Mouse (Mus musculus): ENCODE data around the gene Prrg2. TPM values are rescaled to one million over a fixed set of nuclear protein-coding genes. Genes with fewer than 3 reads are reported as not detected.

The Prrg2 gene
- total and polyA plus RNA-seq, 3 experiments: 5.5 to 23.6 (median 6.2) TPM

DNA sequence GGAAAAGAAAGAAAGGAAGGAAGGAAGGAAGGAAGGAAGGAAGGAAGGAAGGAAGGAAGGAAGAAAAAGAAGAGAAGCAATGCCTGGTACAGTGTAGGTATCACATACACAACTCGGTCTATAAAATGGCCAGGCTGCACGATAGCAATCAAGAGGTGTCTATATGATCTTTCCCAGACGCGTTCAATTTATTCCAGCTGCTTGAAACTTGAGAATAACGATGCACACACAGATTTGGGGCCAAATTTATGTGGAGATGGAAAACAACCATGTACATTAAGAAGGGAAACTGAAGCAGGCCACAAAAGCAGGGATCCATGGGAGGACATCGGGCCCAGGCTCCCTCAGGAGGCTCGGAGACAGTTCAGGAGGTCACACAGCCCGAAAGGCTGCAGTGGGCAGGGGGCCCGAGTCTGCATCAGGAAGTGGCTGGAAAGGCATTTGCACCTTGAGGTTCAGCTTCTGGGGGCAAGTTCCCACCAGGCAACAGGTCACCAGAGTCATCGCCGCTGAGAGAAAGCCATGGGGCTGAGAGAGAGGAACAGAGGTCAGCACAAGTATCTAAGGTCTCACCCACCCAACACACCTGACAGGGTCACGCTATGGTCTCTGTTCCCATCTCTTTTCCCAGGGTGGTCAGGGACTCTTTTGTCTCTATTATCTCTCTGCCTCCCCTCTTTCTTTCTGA, 30.5 kb upstream of the Prrg2 start:
- H3K36me3 ChIP-seq (ENCODE audit: control insufficient read depth, insufficient read depth, low read length): no peaks in the 10 kb centered on the region
- no peak overlapping the region for H3K4me3 ChIP-seq
- H3K27me3 ChIP-seq (ENCODE audit: control insufficient read depth, insufficient read depth, low read length): no peaks in the 10 kb centered on the region
- H3K9ac ChIP-seq (ENCODE audit: low read depth, low read length): no peak overlapping the region
- DNase-seq: no peak
- no peaks in the 10 kb centered on the region for H3K79me2 ChIP-seq (replicated peaks; ENCODE audit: control insufficient read depth, insufficient read depth, low read length)
- WGBS: 62% methylated on average over 12 of the region's 12 CpGs
- TF ChIP-seq EP300 (IDR thresholded peaks at IDR 0.05; ENCODE audit: insufficient read depth, low read depth, low read length): no peak
- TF ChIP-seq POLR2A (IDR thresholded peaks at IDR 0.05; ENCODE audit: insufficient read depth, low read depth, low read length): no peak
- TF ChIP-seq CTCF (IDR thresholded peaks at IDR 0.05): no peak
- intact Hi-C loops (cut with DNase I): no loop called here
- H3K27ac ChIP-seq: no peak overlapping the region
- 0 out of 2 replicates have a peak, but pooled peaks cover 1% of the 10 kb centered on the region for H3K4me1 ChIP-seq (ENCODE audit: control insufficient read depth, insufficient read depth, low read length)

DNA sequence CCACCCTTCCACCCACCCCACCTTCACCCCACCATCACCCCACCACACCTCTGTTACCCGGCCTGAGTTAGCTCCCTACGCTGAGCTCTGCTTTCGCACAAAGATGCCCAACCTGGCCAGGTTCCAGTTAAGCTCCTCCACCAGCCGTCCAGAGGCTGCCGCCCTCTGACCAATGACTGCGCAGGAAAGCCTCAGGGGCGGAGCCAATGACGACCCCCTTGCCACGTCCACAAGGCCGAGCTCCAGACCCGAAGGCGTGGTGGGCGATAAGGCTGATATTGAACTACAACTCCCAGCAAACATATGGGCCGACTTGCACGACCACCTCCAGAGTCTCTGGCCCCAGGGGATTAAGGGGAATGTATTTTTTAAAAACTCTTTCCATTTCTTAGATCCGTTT, 29.6 kb upstream of the Prrg2 start, which contains the start of gene Rcn3:
Rcn3 (minus strand) TSS at position 174 of the 400 bp plus-strand sequence.
- no peaks in the 10 kb centered on the region for H3K79me2 ChIP-seq (replicated peaks; ENCODE audit: control insufficient read depth, insufficient read depth, low read length)
- peak within 1 kb of the TSS; percentile 32 for H3K4me3 ChIP-seq
- peak within 1 kb of the TSS; percentile 55 for H3K27ac ChIP-seq
- peak within 1 kb of the TSS; percentile 54 for H3K9ac ChIP-seq (ENCODE audit: low read depth, low read length)
- under 1% methylated on average over 16 of the region's 16 CpGs for WGBS
- peak; percentile 85 to 87 for DNase-seq
- intact Hi-C loops (cut with DNase I): no loop called here
- 0 out of 2 replicates have a peak, but pooled peaks cover 1% of the 10 kb centered on the region for H3K4me1 ChIP-seq (ENCODE audit: control insufficient read depth, insufficient read depth, low read length)
- no peaks in the 10 kb centered on the region for H3K36me3 ChIP-seq (ENCODE audit: control insufficient read depth, insufficient read depth, low read length)
- no peaks in the 10 kb centered on the region for H3K27me3 ChIP-seq (ENCODE audit: control insufficient read depth, insufficient read depth, low read length)
- peak; percentile 72; the same call in 1 of the 2 replicates for TF ChIP-seq POLR2A (IDR thresholded peaks at IDR 0.05; ENCODE audit: insufficient read depth, low read depth, low read length)
- 0 out of 2 replicates have a peak, but pooled peaks have one; percentile 17 for TF ChIP-seq EP300 (IDR thresholded peaks at IDR 0.05; ENCODE audit: insufficient read depth, low read depth, low read length)
- TF ChIP-seq CTCF (IDR thresholded peaks at IDR 0.05): no peak

DNA sequence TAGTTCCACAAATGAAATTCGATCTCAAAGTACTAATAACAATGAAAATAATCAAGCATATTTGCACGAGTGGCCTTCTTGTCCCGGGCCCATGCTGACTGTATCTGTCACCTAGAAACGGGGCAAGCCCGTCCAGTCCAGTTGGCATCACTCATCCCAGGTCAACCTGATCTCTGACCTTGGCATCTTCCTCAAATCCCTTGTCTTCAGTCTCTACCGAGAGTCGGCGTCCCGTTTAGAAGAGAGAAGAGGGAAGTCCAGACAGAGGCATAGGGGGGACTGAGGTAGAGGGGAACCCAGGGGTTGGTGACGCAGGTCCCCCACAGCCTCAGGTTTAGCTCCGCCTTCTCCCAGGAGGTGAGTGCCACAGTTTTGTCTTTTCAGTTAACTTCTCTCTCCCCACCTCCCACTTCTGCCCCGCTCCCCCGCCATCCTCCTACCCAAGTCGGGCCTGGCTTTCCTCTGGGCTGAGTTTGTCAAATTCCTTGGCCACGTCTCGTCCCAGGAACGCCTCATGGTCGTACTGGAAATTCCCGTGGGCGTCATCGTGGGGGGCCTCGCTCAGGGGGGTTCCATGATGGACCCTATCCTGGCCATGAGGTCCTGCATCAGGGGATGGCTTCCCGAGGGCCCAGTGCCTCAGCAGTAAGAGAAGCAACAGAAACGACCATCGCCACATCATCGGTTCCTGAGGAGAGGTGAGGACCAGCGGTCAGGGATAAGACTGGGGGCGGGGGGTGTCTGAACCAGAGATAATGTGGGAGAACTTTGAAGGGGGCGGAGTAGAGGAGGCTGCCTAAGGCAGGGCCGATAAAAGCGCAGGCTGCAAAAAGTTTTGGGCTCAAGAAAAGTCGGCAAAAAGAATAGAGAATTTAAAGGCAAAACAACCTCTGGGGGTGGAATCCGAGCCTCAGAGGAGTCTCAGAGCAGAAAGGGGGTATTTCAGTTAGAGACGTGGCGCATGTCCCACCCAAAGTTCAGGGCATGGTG, 28.8 kb upstream of the Prrg2 start:
- 0 out of 2 replicates have a peak, but pooled peaks cover 1% of the 10 kb centered on the region for H3K4me1 ChIP-seq (ENCODE audit: control insufficient read depth, insufficient read depth, low read length)
- peak overlapping the region; percentile 55 for H3K27ac ChIP-seq
- intact Hi-C loops (cut with DNase I): no loop called here
- no peaks in the 10 kb centered on the region for H3K79me2 ChIP-seq (replicated peaks; ENCODE audit: control insufficient read depth, insufficient read depth, low read length)
- 19% methylated on average over 35 of the region's 35 CpGs for WGBS
- peak overlapping the region; percentile 54 for H3K9ac ChIP-seq (ENCODE audit: low read depth, low read length)
- H3K36me3 ChIP-seq (ENCODE audit: control insufficient read depth, insufficient read depth, low read length): no peaks in the 10 kb centered on the region
- H3K27me3 ChIP-seq (ENCODE audit: control insufficient read depth, insufficient read depth, low read length): no peaks in the 10 kb centered on the region
- H3K4me3 ChIP-seq: peak overlapping the region; percentile 32
- TF ChIP-seq CTCF (IDR thresholded peaks at IDR 0.05): no peak
- TF ChIP-seq POLR2A (IDR thresholded peaks at IDR 0.05; ENCODE audit: insufficient read depth, low read depth, low read length): no peak
- TF ChIP-seq EP300 (IDR thresholded peaks at IDR 0.05; ENCODE audit: insufficient read depth, low read depth, low read length): no peak
- DNase-seq: no peak

DNA sequence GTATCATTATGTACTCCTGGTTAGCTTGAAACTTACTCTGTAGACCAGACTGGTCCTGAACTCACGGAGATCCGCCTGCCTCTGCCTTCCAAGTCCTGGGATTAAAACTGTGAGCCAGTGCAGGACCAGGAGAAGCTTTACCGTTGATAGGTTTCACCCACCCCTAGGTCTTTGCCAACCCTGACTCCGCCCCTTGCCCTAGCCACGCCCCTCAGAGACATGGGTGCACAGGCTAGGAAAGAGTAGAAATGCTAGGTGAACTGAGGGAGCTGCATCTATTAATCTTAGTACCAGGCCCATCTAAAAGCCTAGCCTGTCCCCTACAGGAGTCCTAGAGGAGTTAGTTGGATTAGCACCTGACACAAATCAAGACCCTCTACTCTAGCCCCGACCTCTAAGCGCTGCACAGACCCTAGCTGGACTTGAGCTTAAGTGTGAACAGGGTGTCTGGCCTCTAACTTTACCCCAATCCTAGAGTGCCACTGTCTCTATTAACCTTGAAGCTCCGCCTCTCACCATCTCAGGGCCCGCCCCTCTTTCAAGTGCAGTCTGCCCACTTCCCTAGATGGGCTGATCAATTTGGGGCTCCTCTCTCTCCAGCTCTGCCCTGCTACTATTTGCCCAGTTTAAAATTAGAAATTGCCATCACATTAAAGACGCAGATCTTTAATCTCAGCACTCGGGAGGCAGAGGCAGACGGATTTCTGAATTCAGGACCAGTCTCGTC, 27.9 kb upstream of the Prrg2 start:
- no peaks in the 10 kb centered on the region for H3K27me3 ChIP-seq (ENCODE audit: control insufficient read depth, insufficient read depth, low read length)
- H3K4me1 ChIP-seq (ENCODE audit: control insufficient read depth, insufficient read depth, low read length): 0 out of 2 replicates have a peak, but pooled peaks cover 1% of the 10 kb centered on the region
- no peak for DNase-seq
- no peak overlapping the region for H3K4me3 ChIP-seq
- no peak overlapping the region for H3K9ac ChIP-seq (ENCODE audit: low read depth, low read length)
- intact Hi-C loops (cut with DNase I): no loop called here
- no peaks in the 10 kb centered on the region for H3K79me2 ChIP-seq (replicated peaks; ENCODE audit: control insufficient read depth, insufficient read depth, low read length)
- no peaks in the 10 kb centered on the region for H3K36me3 ChIP-seq (ENCODE audit: control insufficient read depth, insufficient read depth, low read length)
- WGBS: 84% methylated on average over 13 of the region's 13 CpGs
- TF ChIP-seq CTCF (IDR thresholded peaks at IDR 0.05) (no peak), EP300 (IDR thresholded peaks at IDR 0.05; ENCODE audit: insufficient read depth, low read depth, low read length) (no peak), POLR2A (IDR thresholded peaks at IDR 0.05; ENCODE audit: insufficient read depth, low read depth, low read length) (no peak)
- no peak overlapping the region for H3K27ac ChIP-seq

DNA sequence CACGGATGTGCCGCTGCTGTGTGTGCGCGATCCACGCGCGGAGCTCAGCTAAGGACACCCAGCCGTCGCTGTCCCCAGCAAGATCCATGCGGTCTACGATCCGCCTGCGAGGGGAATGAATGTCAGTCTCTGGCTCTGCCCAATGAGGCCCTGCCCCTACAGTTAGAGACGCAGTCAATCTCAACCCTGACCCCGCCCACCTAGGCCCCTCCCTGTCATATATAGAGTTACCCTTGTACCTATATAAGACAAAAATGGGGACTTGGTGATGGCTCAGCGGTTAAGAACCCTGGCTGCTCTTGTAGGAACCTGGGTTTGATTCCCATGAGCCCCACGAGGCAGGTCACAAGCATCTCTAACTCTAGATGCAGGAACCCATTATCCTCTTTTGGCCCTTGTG, 26.1 kb upstream of the Prrg2 start:
- 94% methylated on average over 17 of the region's 17 CpGs for WGBS
- Histone ChIP-seq H3K4me1 (ENCODE audit: control insufficient read depth, insufficient read depth, low read length) (0 out of 2 replicates have a peak, but pooled peaks cover 1% of the 10 kb centered on the region), H3K27me3 (ENCODE audit: control insufficient read depth, insufficient read depth, low read length) (no peaks in the 10 kb centered on the region), H3K4me3 (no peak overlapping the region), H3K79me2 (replicated peaks; ENCODE audit: control insufficient read depth, insufficient read depth, low read length) (no peaks in the 10 kb centered on the region), H3K9ac (ENCODE audit: low read depth, low read length) (no peak overlapping the region), H3K27ac (no peak overlapping the region), H3K36me3 (ENCODE audit: control insufficient read depth, insufficient read depth, low read length) (no peaks in the 10 kb centered on the region)
- TF ChIP-seq CTCF (IDR thresholded peaks at IDR 0.05): no peak
- no peak for TF ChIP-seq EP300 (IDR thresholded peaks at IDR 0.05; ENCODE audit: insufficient read depth, low read depth, low read length)
- no peak for TF ChIP-seq POLR2A (IDR thresholded peaks at IDR 0.05; ENCODE audit: insufficient read depth, low read depth, low read length)
- no peak for DNase-seq
- intact Hi-C loops (cut with DNase I): no loop called here

Measured in heart, adult 2 months (tissue).